Mouse (Mus musculus) ES-E14 (cell line): ENCODE measurements around the gene Mob3b.

Source experiments
- CHD2 ChIP-seq: IDR thresholded peaks from 2 replicates; pipeline ENCODE4 v1.6.1; 2014; ENCODE audit warnings: mild to moderate bottlenecking, low read depth, low read length, inconsistent platforms
- HCFC1 ChIP-seq: IDR thresholded peaks from 2 replicates; pipeline ENCODE4 v1.6.1; 2012; ENCODE audit warnings: low read length, inconsistent platforms, borderline replicate concordance; ENCODE audit not compliant: insufficient read depth
- MAFK ChIP-seq: IDR thresholded peaks from 2 replicates; pipeline ENCODE4 v1.6.1; 2014; ENCODE audit warnings: mild to moderate bottlenecking, low read depth, low read length, inconsistent platforms; ENCODE audit not compliant: insufficient read depth
- ZC3H11A ChIP-seq: IDR thresholded peaks from 2 replicates; pipeline ENCODE4 v1.6.1; 2012; ENCODE audit warnings: low read depth, mild to moderate bottlenecking, inconsistent platforms, low read length, borderline replicate concordance
- ZNF384 ChIP-seq: IDR thresholded peaks from 2 replicates; pipeline ENCODE4 v1.6.1; 2012; ENCODE audit warnings: low read depth, low read length, inconsistent platforms

- TF ChIP-seq CHD2 (no peak), HCFC1 (no peak), ZNF384 (no peak), MAFK (no peak), ZC3H11A (no peak)
These were observed 125.7 kb downstream of the Mob3b start for GRCm38 (mm10) chr4:35031623-35032022.
